Mouse (Mus musculus) kidney, embryonic 16.5 days (tissue): ENCODE measurements at regions not wholly inside any gene's neighbourhood (a gene's known extent, or its start where the extent isn't known, plus 50 kb on each side); places are given as distances from the start of the nearest gene placed in this dataset.

Source experiments
- ATAC-seq: fragments of 200-750 bp; cut with Nextera tagmentation; 2 replicates; pipeline ENCODE4 v1.8.0; 2017; ENCODE audit warnings: moderate TSS enrichment; ENCODE audit not compliant: low FRiP score, low TSS enrichment
- H3K27ac ChIP-seq: fragments of 300-500 bp; sonication (generic); 2 replicates; pipeline ENCODE4 v1.5.1; 2014; ENCODE audit warnings: low read length
- H3K27me3 ChIP-seq: fragments of 300-500 bp; sonication (generic); 2 replicates; pipeline ENCODE4 v1.6.1; 2014; ENCODE audit warnings: low read length, control low read depth, mixed read lengths; ENCODE audit not compliant: insufficient read depth
- H3K36me3 ChIP-seq: fragments of 300-500 bp; sonication (generic); 2 replicates; pipeline ENCODE4 v1.6.1; 2014; ENCODE audit warnings: low read length, control low read depth, mixed read lengths; ENCODE audit not compliant: insufficient read depth
- H3K4me1 ChIP-seq: fragments of 300-500 bp; sonication (generic); 2 replicates; pipeline ENCODE4 v1.6.1; 2014; ENCODE audit warnings: low read length, control low read depth, mixed read lengths; ENCODE audit not compliant: insufficient read depth
- H3K4me2 ChIP-seq: fragments of 300-500 bp; sonication (generic); replicated peaks from 2 replicates; pipeline ENCODE4 v1.6.1; 2014; ENCODE audit warnings: low read depth, low read length
- H3K4me3 ChIP-seq: fragments of 300-500 bp; sonication (generic); 2 replicates; pipeline ENCODE4 v1.5.1; 2014; ENCODE audit warnings: mild to moderate bottlenecking, low read length
- H3K9ac ChIP-seq: fragments of 300-500 bp; sonication (generic); replicated peaks from 2 replicates; pipeline ENCODE4 v1.6.1; 2014; ENCODE audit warnings: low read length
- H3K9me3 ChIP-seq: fragments of 300-500 bp; sonication (generic); 2 replicates; pipeline ENCODE4 v1.6.1; 2016; ENCODE audit warnings: low read length, control low read depth
- whole genome bisulfite sequencing: fragments of 180-500 bp; shearing (Covaris S2); extraction: QIAGEN DNeasy Blood & Tissue Kit; methylation state at CpG from one replicate; pipeline ENCODE4 v1.1.7; 2014; 5-methylcytosine and 5-hydroxymethylcytosine counted together

DNA sequence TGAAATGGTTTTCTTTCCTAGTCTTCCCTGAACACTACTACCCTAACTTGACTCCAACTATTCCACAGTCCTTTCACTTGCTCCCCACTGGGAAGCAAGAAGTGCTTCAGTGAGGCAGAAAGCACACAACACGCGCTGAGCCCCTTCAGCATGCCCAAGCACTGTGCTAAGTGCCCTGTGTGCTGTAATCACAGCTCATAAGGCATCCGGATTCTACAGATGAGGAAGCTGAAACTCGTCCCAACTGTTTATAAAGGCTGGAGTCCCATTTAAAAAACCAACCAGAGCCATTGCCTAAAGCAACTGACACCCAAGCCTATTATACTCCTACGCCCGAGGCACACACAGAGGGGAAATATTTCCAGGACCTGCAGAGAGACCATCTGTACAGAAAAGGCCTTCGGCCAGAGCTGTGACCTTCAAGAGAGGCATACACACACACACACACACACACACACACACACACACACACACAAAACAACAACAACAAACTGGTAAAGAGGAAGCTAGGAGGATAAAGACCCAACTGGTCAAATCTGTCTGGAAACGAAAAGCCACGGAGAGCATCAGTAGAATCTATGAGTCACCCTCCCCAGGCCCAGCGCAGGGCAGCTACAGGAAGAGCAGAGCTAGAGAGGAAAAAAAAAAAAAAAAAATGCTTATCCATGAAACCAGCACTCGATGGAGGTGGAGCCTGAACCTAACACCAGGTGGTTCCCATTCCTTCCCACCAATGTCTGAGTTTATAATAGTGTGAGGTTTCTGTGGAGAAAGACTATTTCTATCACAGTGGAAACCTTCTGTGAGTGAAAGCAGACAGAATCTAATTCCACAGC, 315.4 kb upstream of the Jmjd1c start:
- H3K4me2 ChIP-seq, result no peak overlapping the region
- no peaks in the 10 kb centered on the region for H3K27me3 ChIP-seq
- peak overlapping the region; percentile 73 for H3K27ac ChIP-seq
- 40% methylated on average over 11 of the region's 11 CpGs for WGBS
- no peaks in the 10 kb centered on the region for H3K36me3 ChIP-seq
- ATAC-seq, result peak; percentile 55
- no peak overlapping the region for H3K9ac ChIP-seq
- H3K9me3 ChIP-seq, result peaks cover 4% of the 10 kb centered on the region; the same call in 1 of the 2 replicates
- H3K4me1 ChIP-seq, result peaks cover 3% of the 10 kb centered on the region
- H3K4me3 ChIP-seq, result no peak overlapping the region

DNA sequence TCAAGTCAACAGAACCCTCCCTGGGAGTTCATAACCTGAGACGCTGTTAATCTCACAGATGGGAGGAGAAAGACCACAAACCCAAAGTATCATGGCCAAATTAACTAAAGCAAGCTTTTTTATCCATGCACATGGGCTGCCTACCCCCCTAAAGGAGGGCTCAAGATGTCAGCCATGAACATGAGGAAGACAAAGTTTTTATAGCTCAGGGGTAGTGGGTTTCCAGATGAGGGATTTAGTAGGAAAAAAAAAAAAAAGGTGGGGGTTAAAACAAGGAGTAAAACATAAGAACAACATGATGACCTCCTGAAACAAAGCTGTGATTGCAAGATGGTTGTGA, 314.8 kb upstream of the Jmjd1c start:
- Histone ChIP-seq H3K27me3 (no peaks in the 10 kb centered on the region), H3K4me3 (no peak overlapping the region), H3K36me3 (no peaks in the 10 kb centered on the region), H3K27ac (peak overlapping the region; percentile 73), H3K4me1 (peaks cover 3% of the 10 kb centered on the region), H3K9ac (no peak overlapping the region), H3K4me2 (no peak overlapping the region), H3K9me3 (peaks cover 4% of the 10 kb centered on the region; the same call in 1 of the 2 replicates)
- 32% methylated on average over 1 of the region's 1 CpGs for WGBS
- peak; percentile 56; the same call in 1 of the 2 replicates for ATAC-seq

- Histone ChIP-seq H3K9me3 (peaks cover 4% of the 10 kb centered on the region; the same call in 1 of the 2 replicates), H3K27me3 (no peaks in the 10 kb centered on the region), H3K27ac (no peak overlapping the region), H3K4me1 (peaks cover 3% of the 10 kb centered on the region), H3K36me3 (no peaks in the 10 kb centered on the region), H3K9ac (no peak overlapping the region), H3K4me3 (no peak overlapping the region), H3K4me2 (no peak overlapping the region)
- ATAC-seq, result no peak
- WGBS, result 97% methylated on average over 5 of the region's 5 CpGs
Observed at GRCm38 (mm10) chr10:66782025-66782424, 313.9 kb upstream of the Jmjd1c start.

GRCm38 (mm10) chr10:66787812-66788211, 308.1 kb upstream of the Jmjd1c start:
- 70% methylated on average over 7 of the region's 7 CpGs for WGBS
- Histone ChIP-seq H3K4me3 (no peak overlapping the region), H3K36me3 (no peaks in the 10 kb centered on the region), H3K4me2 (no peak overlapping the region), H3K9me3 (no peaks in the 10 kb centered on the region), H3K27me3 (no peaks in the 10 kb centered on the region), H3K27ac (no peak overlapping the region), H3K9ac (no peak overlapping the region), H3K4me1 (no peaks in the 10 kb centered on the region)
- ATAC-seq, result no peak

GRCm38 (mm10) chr10:66796296-66796695, 299.6 kb upstream of the Jmjd1c start:
- WGBS, result 87% methylated on average over 9 of the region's 9 CpGs
- Histone ChIP-seq H3K4me2 (no peak overlapping the region), H3K36me3 (no peaks in the 10 kb centered on the region), H3K9me3 (no peaks in the 10 kb centered on the region), H3K9ac (no peak overlapping the region), H3K4me1 (no peaks in the 10 kb centered on the region), H3K27ac (no peak overlapping the region), H3K27me3 (no peaks in the 10 kb centered on the region), H3K4me3 (no peak overlapping the region)
- no peak for ATAC-seq

GRCm38 (mm10) chr10:66802691-66803090, 293.2 kb upstream of the Jmjd1c start:
- no peaks in the 10 kb centered on the region for H3K27me3 ChIP-seq
- no peak for ATAC-seq
- no peak overlapping the region for H3K9ac ChIP-seq
- H3K36me3 ChIP-seq, result no peaks in the 10 kb centered on the region
- H3K9me3 ChIP-seq, result peaks cover 3% of the 10 kb centered on the region; the same call in 1 of the 2 replicates
- WGBS, result 86% methylated on average over 1 of the region's 1 CpGs
- no peak overlapping the region for H3K4me2 ChIP-seq
- no peak overlapping the region for H3K27ac ChIP-seq
- H3K4me1 ChIP-seq, result no peaks in the 10 kb centered on the region
- H3K4me3 ChIP-seq, result no peak overlapping the region

DNA sequence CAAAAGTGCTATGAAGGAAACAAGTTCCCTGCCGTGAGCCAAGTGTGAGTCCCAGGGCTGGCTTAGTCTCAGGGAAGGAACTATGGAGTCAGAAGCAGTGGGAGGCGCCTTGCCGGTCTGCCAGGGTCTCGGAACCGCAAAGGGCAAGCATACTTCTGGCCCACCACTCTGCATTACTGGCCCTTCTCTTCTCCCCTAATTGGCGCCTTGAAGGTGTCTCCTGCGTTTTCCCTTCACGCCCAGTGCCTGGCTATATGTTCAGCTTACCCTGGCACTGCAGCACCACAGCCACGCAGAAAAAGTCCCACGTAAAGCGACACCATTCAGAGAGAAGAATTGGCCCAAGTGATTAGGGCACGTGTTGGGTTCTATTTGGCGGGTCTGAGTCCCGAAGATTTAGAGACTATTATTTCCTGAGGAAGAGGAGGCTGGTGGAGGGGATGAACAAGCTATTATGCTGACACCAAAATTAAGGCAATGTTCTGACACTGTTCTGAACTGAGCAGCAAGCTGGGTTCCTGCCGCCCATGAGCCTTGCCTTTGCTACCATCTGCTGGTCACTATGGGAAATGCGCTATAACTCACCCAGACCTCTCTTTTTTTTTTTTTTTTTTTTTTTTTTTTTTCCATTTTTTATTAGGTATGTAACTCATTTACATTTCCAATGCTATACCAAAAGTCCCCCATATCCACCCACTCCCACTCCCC, 288.5 kb upstream of the Jmjd1c start:
- Histone ChIP-seq H3K36me3 (no peaks in the 10 kb centered on the region), H3K4me1 (no peaks in the 10 kb centered on the region), H3K4me2 (no peak overlapping the region; the same call in 1 of the 2 replicates), H3K4me3 (no peak overlapping the region), H3K9ac (no peak overlapping the region), H3K9me3 (peaks cover 3% of the 10 kb centered on the region; the same call in 1 of the 2 replicates), H3K27me3 (no peaks in the 10 kb centered on the region), H3K27ac (no peak overlapping the region)
- peak; percentile 67; the same call in 1 of the 2 replicates for ATAC-seq
- 42% methylated on average over 16 of the region's 16 CpGs for WGBS

GRCm38 (mm10) chr10:66812515-66813260, 283.2 kb upstream of the Jmjd1c start:
- Histone ChIP-seq H3K4me3 (no peak overlapping the region), H3K9ac (no peak overlapping the region), H3K36me3 (no peaks in the 10 kb centered on the region), H3K27me3 (peaks cover 7% of the 10 kb centered on the region; the same call in 1 of the 2 replicates), H3K4me2 (no peak overlapping the region), H3K4me1 (no peaks in the 10 kb centered on the region), H3K9me3 (no peaks in the 10 kb centered on the region), H3K27ac (no peak overlapping the region)
- ATAC-seq, result no peak
- WGBS, result 85% methylated on average over 11 of the region's 11 CpGs

- Histone ChIP-seq H3K4me3 (peak overlapping the region; percentile 30), H3K9ac (no peak overlapping the region), H3K36me3 (no peaks in the 10 kb centered on the region), H3K4me1 (no peaks in the 10 kb centered on the region), H3K4me2 (peak overlapping the region; percentile 45), H3K9me3 (no peaks in the 10 kb centered on the region), H3K27ac (no peak overlapping the region), H3K27me3 (peaks cover 7% of the 10 kb centered on the region; the same call in 1 of the 2 replicates)
- 13% methylated on average over 15 of the region's 15 CpGs for WGBS
- peak; percentile 49 for ATAC-seq
Observed at GRCm38 (mm10) chr10:66813850-66814564, 281.9 kb upstream of the Jmjd1c start.
